Mouse (Mus musculus): Measurements from ENCODE around the gene Sh2d6. TPM values are rescaled to one million over a fixed set of nuclear protein-coding genes. Genes with fewer than 3 reads are reported as not detected.
"Not testable (repeated sequence)": the region's sequence is repeated elsewhere in the genome, so short reads cannot be mapped to it uniquely, and the experiment has no call there.

Gene Sh2d6
- polyA plus RNA-seq, 1 experiment from 2014 or later = 0.15 TPM

DNA sequence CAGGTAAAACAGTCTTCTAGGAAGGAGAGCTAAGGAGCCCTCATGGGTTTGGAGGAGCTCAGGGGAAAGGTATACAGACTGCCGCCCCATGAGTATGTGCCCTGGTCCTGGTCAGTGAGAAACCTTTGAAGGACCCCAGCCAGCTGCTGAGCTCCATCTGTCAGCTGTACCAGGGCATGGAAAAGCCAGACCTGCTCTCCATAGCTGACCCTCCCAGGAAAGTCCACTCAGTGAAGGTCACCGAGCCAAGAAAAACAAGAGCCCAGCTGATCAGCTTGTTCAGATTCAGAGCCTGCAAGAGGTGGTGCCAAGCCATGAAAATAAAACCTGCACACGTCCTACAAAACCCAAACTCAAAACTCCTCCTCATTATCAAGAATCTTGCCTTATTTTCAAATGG is 32.7 kb downstream of the Sh2d6 start:
- 61% methylated on average over 3 of the region's 3 CpGs for WGBS
- Histone ChIP-seq H3K9me3 (no peaks in the 10 kb centered on the region), H3K27ac (no peak overlapping the region), H3K27me3 (no peaks in the 10 kb centered on the region), H3K4me1 (0 out of 2 replicates have a peak, but pooled peaks cover 12% of the 10 kb centered on the region), H3K36me3 (no peaks in the 10 kb centered on the region), H3K9ac (no peak overlapping the region), H3K4me3 (no peak overlapping the region), H3K4me2 (replicated peaks) (no peak overlapping the region)
- no peak for ATAC-seq (ENCODE audit: low FRiP score, low read depth)

DNA sequence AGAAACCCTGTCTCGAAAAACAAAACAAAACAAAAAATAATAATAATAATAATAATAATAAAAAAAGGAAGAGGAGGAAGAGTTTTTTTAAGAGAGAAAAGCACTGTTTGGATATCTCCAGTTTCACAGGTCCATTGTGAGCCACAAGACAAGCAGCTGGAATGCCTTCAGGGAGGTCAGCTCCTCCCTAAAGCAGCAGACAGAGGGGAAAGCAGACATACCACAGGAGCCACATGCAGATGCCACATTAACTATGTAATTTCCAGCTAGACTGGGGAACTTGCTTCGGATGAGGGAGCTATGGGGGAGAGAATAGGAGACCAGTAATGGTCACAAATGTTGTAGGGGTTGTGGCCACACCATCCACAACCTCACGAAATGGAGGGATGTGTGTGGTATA is 34.2 kb downstream of the Sh2d6 start:
- H3K27me3 ChIP-seq = no peaks in the 10 kb centered on the region
- H3K4me3 ChIP-seq = no peak overlapping the region
- H3K36me3 ChIP-seq = no peaks in the 10 kb centered on the region
- ATAC-seq (ENCODE audit: low FRiP score, low read depth) = no peak
- 0 out of 2 replicates have a peak, but pooled peaks cover 3% of the 10 kb centered on the region for H3K4me1 ChIP-seq
- H3K9me3 ChIP-seq = no peaks in the 10 kb centered on the region
- WGBS = 67% methylated on average over 3 of the region's 3 CpGs
- no peak overlapping the region for H3K4me2 ChIP-seq (replicated peaks)
- H3K27ac ChIP-seq = no peak overlapping the region
- H3K9ac ChIP-seq = no peak overlapping the region

- H3K9me3 ChIP-seq = no peaks in the 10 kb centered on the region
- no peak for ATAC-seq (ENCODE audit: low FRiP score, low read depth)
- no peak overlapping the region for H3K4me3 ChIP-seq
- no peak overlapping the region for H3K27ac ChIP-seq
- 0 out of 2 replicates have a peak, but pooled peaks cover 3% of the 10 kb centered on the region for H3K4me1 ChIP-seq
- no peaks in the 10 kb centered on the region for H3K36me3 ChIP-seq
- no peak overlapping the region for H3K4me2 ChIP-seq (replicated peaks)
- H3K9ac ChIP-seq = no peak overlapping the region
- 85% methylated on average over 6 of the region's 6 CpGs for WGBS
- H3K27me3 ChIP-seq = no peaks in the 10 kb centered on the region
These were observed 35.2 kb downstream of the Sh2d6 start for GRCm38 (mm10) chr6:72486307-72486706.

- Histone ChIP-seq H3K4me1 (0 out of 2 replicates have a peak, but pooled peaks cover 3% of the 10 kb centered on the region), H3K27me3 (no peaks in the 10 kb centered on the region), H3K36me3 (no peaks in the 10 kb centered on the region), H3K27ac (no peak overlapping the region), H3K9me3 (no peaks in the 10 kb centered on the region), H3K4me2 (replicated peaks) (no peak overlapping the region), H3K4me3 (no peak overlapping the region), H3K9ac (no peak overlapping the region)
- no peak for ATAC-seq (ENCODE audit: low FRiP score, low read depth)
- WGBS = 76% methylated on average over 4 of the region's 4 CpGs
These were observed 36.6 kb downstream of the Sh2d6 start for GRCm38 (mm10) chr6:72484887-72485286.

- no peaks in the 10 kb centered on the region for H3K36me3 ChIP-seq
- ATAC-seq (ENCODE audit: low FRiP score, low read depth) = no peak
- no peak overlapping the region for H3K27ac ChIP-seq
- H3K4me1 ChIP-seq = no peaks in the 10 kb centered on the region
- H3K4me3 ChIP-seq = no peak overlapping the region
- no peaks in the 10 kb centered on the region for H3K9me3 ChIP-seq
- no peak overlapping the region for H3K9ac ChIP-seq
- H3K27me3 ChIP-seq = no peaks in the 10 kb centered on the region
- H3K4me2 ChIP-seq (replicated peaks) = no peak overlapping the region
- WGBS = 79% methylated on average over 2 of the region's 2 CpGs
These were observed 39.4 kb downstream of the Sh2d6 start for GRCm38 (mm10) chr6:72482156-72482555.

- Histone ChIP-seq H3K27me3 (no peaks in the 10 kb centered on the region), H3K4me3 (no peak overlapping the region), H3K27ac (no peak overlapping the region), H3K9ac (no peak overlapping the region), H3K9me3 (no peaks in the 10 kb centered on the region), H3K4me1 (no peaks in the 10 kb centered on the region), H3K4me2 (replicated peaks) (no peak overlapping the region), H3K36me3 (no peaks in the 10 kb centered on the region)
- ATAC-seq (ENCODE audit: low FRiP score, low read depth) = no peak
- 80% methylated on average over 2 of the region's 2 CpGs for WGBS
These were observed 41.1 kb downstream of the Sh2d6 start for GRCm38 (mm10) chr6:72480422-72480702.

- 89% methylated on average over 12 of the region's 12 CpGs for WGBS
- H3K4me1 ChIP-seq = no peaks in the 10 kb centered on the region
These were observed 41.7 kb downstream of the Sh2d6 start for GRCm38 (mm10) chr6:72479645-72480421.

GRCm38 (mm10) chr6:72478691-72479090 is 42.8 kb downstream of the Sh2d6 start:
- H3K27me3 ChIP-seq; H3K27ac ChIP-seq; H3K4me3 ChIP-seq; H3K9ac ChIP-seq; H3K9me3 ChIP-seq; ATAC-seq (ENCODE audit: low FRiP score, low read depth); H3K36me3 ChIP-seq; H3K4me1 ChIP-seq; H3K4me2 ChIP-seq (replicated peaks): not testable (repeated sequence)
- 86% methylated on average over 3 of the region's 3 CpGs for WGBS

More at GRCm38 (mm10) chr6:72479645-72480421, 41.7 kb downstream of the Sh2d6 start:
- H3K4me3 ChIP-seq = no peak overlapping the region
- H3K4me2 ChIP-seq (replicated peaks) = no peak overlapping the region
- no peaks in the 10 kb centered on the region for H3K9me3 ChIP-seq
- H3K9ac ChIP-seq = no peak overlapping the region
- H3K27ac ChIP-seq = no peak overlapping the region
- H3K27me3 ChIP-seq = no peaks in the 10 kb centered on the region
- H3K36me3 ChIP-seq = no peaks in the 10 kb centered on the region
- no peak for ATAC-seq (ENCODE audit: low FRiP score, low read depth)

DNA sequence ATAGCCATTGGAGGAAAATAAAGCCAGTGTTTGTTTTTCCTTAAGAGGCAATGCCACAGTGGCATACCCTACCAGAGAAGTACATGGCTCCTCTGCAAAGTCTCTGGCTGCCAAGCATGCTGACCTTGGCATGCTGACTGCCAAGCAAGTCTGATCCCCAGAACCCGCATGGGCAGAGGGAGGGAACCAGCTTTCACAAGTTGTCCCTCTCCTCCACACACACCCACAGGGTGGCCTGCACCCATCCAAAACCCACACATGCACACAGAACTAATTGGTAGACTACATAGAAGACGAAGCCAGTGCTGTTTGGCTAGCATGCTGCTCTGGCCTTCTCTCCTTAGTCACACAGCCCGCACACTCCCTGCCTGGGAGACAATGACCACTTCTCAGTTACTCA is 43.9 kb downstream of the Sh2d6 start:
- no peak for ATAC-seq (ENCODE audit: low FRiP score, low read depth)
- H3K9me3 ChIP-seq = no peaks in the 10 kb centered on the region
- no peak overlapping the region for H3K9ac ChIP-seq
- no peaks in the 10 kb centered on the region for H3K36me3 ChIP-seq
- no peak overlapping the region for H3K4me2 ChIP-seq (replicated peaks)
- 84% methylated on average over 3 of the region's 3 CpGs for WGBS
- H3K27me3 ChIP-seq = no peaks in the 10 kb centered on the region
- no peak overlapping the region for H3K27ac ChIP-seq
- 0 out of 2 replicates have a peak, but pooled peaks cover 8% of the 10 kb centered on the region for H3K4me1 ChIP-seq
- H3K4me3 ChIP-seq = no peak overlapping the region

DNA sequence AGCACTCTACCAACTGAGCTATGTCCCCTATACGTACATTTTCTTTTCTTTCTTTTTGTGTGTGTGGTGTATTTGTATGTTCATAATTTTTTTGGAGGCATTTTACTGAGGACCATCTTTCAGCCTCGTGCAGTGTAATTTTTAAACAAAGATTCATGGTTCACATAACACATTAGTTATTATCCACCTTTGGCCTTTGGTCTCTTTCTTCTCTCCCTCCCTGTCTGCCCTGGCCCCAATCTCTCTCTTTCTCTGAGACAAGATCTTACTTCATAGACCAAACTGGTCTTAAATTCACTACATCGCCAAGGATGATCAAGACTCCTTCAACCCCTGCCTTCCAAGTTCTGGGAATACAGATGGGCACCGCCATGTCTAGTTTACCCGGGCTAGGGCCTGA is 44.7 kb downstream of the Sh2d6 start:
- no peak for ATAC-seq (ENCODE audit: low FRiP score, low read depth)
- Histone ChIP-seq H3K27ac (no peak overlapping the region), H3K4me3 (no peak overlapping the region), H3K36me3 (no peaks in the 10 kb centered on the region), H3K9ac (no peak overlapping the region), H3K9me3 (no peaks in the 10 kb centered on the region), H3K4me1 (0 out of 2 replicates have a peak, but pooled peaks cover 8% of the 10 kb centered on the region), H3K4me2 (replicated peaks) (no peak overlapping the region), H3K27me3 (no peaks in the 10 kb centered on the region)
- 96% methylated on average over 5 of the region's 5 CpGs for WGBS

- H3K9me3 ChIP-seq = no peaks in the 10 kb centered on the region
- H3K4me3 ChIP-seq = no peak overlapping the region
- no peak for ATAC-seq (ENCODE audit: low FRiP score, low read depth)
- H3K9ac ChIP-seq = no peak overlapping the region
- H3K27ac ChIP-seq = no peak overlapping the region
- H3K4me2 ChIP-seq (replicated peaks) = no peak overlapping the region
- H3K27me3 ChIP-seq = no peaks in the 10 kb centered on the region
- 68% methylated on average over 4 of the region's 4 CpGs for WGBS
- H3K4me1 ChIP-seq = 0 out of 2 replicates have a peak, but pooled peaks cover 8% of the 10 kb centered on the region
- no peaks in the 10 kb centered on the region for H3K36me3 ChIP-seq
These were observed 46.1 kb downstream of the Sh2d6 start for GRCm38 (mm10) chr6:72475221-72475985.

- ATAC-seq (ENCODE audit: low FRiP score, low read depth) = peak; percentile 60
- 56% methylated on average over 14 of the region's 14 CpGs for WGBS
These were observed 48.1 kb downstream of the Sh2d6 start for GRCm38 (mm10) chr6:72473264-72474041.

More at GRCm38 (mm10) chr6:72473264-72474041, 48.1 kb downstream of the Sh2d6 start:
- no peaks in the 10 kb centered on the region for H3K36me3 ChIP-seq
- H3K27ac ChIP-seq = no peak overlapping the region
- H3K9me3 ChIP-seq = no peaks in the 10 kb centered on the region
- H3K27me3 ChIP-seq = no peaks in the 10 kb centered on the region
- no peak overlapping the region for H3K4me3 ChIP-seq
- H3K9ac ChIP-seq = no peak overlapping the region
- 0 out of 2 replicates have a peak, but pooled peaks cover 8% of the 10 kb centered on the region for H3K4me1 ChIP-seq
- H3K4me2 ChIP-seq (replicated peaks) = no peak overlapping the region

Data from limb, embryonic 13.5 days (tissue).